Mouse (Mus musculus) fat pad, adult 2 months (tissue): ENCODE data around the gene Tnfrsf8.

ENCODE experiments used
- DNase-seq: peaks from one replicate; pipeline ENCODE4 v3.0.0-alpha.2; 2011; ENCODE audit warnings: low read depth, low spot score; ENCODE audit errors: extremely low read depth

Gene Tnfrsf8

DNA sequence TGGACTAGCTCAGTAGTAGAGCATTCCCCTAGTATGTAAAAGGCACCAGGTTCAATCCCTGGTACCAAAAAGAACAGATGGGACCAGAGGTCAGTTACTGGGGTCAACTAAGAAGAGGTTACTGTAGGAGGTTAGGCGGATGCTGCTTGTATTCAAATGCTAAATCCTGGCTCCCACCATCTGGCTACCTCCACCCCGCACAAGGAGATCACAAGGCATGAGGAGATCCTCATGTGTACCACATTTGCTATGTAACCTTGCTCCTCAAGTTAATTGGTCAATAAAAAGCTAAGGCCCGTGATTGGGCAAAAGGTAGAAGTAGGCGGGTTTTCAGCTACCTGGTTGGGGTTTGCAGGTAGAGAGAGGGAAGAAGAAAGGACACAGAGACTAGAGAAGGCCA, 43.3 kb downstream of the Tnfrsf8 start:
- no peak for DNase-seq

- DNase-seq = no peak
These were observed 44.8 kb downstream of the Tnfrsf8 start for GRCm38 (mm10) chr4:145270136-145270535.

- no peak for DNase-seq
These were observed 47.3 kb downstream of the Tnfrsf8 start for GRCm38 (mm10) chr4:145267631-145268110.

- DNase-seq = no peak
These were observed 48.5 kb downstream of the Tnfrsf8 start for GRCm38 (mm10) chr4:145266505-145266904.

- DNase-seq = no peak
These were observed 50.2 kb downstream of the Tnfrsf8 start for GRCm38 (mm10) chr4:145264761-145265160.

GRCm38 (mm10) chr4:145263583-145263982, 51.4 kb downstream of the Tnfrsf8 start:
- DNase-seq = no peak

DNA sequence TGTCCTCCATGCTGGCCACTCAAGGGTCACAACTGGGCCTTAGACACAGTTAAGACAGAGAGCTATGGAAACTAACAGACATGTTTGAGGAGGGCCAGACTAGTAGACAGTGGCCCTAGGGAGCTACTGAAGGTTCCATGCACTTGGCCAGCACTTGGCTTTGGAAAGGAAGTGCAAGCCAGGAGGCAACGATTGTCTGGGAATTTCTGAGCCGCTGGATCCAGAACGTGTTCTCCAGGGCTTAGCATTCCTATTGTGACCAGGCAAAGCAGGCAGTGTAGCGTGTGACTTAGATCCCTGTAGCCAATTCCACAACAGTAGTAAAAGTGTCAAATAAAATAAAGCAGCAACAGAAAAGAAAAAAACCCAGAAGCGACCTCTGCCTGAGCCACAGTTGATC, 54.2 kb downstream of the Tnfrsf8 start:
- DNase-seq = no peak

DNA sequence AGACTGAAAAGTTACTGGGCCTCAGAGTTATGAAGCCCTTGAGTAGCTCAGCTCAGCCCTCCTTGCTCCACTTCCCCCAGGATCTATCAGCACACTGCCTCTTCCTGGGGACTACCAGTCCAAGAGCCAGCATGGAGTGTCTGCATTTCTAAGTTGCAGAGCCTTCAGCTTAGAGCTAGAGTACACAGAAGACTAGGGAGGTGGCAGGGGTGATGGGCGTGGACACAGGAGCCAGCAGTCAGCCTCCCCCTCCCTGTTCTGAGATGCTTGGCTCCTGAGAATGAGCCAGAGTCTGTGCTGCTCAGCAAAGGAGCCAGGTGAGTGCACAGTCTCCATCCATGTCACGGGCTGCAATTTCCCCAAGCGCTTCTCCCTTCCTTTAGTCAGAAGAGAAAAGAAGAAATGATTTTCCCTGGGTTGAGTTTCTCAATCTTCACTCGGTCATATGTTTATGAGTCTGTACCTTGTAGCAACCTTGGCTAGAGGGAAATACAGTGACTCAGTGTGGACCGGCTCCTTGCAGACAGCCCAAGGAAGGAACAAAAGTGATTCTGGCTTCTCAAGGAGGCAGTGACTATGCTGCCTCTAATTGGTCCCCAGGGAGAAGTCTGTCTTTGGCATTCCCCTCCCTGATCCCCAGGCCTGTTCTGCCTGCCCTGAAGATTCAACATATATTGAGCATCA, 57.1 kb downstream of the Tnfrsf8 start:
- DNase-seq = no peak

- no peak for DNase-seq
These were observed 58.8 kb downstream of the Tnfrsf8 start for GRCm38 (mm10) chr4:145256144-145256543.

GRCm38 (mm10) chr4:145254418-145254817, 60.5 kb downstream of the Tnfrsf8 start:
- no peak for DNase-seq

DNA sequence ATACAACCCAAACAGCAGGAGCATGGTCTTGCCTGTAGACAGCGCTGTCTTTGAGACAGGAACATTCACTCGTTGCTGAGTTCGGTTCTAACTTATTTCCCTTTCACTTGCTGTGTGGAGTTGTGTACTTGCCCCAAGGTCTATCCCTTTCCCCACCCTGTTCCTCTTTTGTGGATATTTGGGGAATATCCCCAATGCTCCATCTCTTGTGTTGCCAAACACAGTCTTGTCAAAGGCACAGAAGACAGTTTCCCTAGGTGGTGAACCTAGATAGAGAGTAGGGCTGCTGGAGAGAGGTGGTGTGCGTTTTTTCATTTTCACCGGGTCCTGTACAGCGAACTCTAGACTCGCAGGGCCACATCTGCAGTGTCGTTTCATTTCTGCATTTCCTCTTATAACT, 62.4 kb downstream of the Tnfrsf8 start:
- DNase-seq = no peak

- DNase-seq = no peak
These were observed 63.4 kb downstream of the Tnfrsf8 start for GRCm38 (mm10) chr4:145251546-145251945.

GRCm38 (mm10) chr4:145250002-145250401, 65.0 kb downstream of the Tnfrsf8 start:
- DNase-seq = no peak

DNA sequence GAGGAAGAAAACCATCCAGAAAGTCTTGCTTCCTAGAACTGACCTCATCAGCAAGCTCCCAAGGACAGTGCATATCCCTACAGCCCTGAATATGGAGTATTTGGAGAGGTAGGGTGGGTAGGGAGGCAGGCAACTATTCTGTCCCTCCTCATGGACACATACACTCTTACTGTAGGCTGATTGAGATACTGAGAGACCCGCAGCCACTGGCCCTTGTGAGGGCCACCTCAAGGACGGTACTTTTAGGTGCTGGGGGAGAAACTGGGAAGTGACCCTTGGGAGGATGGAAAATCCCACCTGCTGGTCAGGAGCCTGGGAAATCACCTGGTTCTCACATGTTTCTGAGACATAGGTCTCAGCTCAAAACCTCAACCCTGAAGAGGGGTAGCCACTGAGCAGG, 67.4 kb downstream of the Tnfrsf8 start:
- DNase-seq = no peak

- DNase-seq = no peak
These were observed 68.6 kb downstream of the Tnfrsf8 start, which contains the start of gene Tnfrsf1b for GRCm38 (mm10) chr4:145246173-145247011. Gene Tnfrsf1b (minus strand): TSS chr4:145246870.

GRCm38 (mm10) chr4:145245581-145245980, 69.4 kb downstream of the Tnfrsf8 start:
- DNase-seq = no peak

GRCm38 (mm10) chr4:145244676-145245075, 70.3 kb downstream of the Tnfrsf8 start:
- no peak for DNase-seq

DNA sequence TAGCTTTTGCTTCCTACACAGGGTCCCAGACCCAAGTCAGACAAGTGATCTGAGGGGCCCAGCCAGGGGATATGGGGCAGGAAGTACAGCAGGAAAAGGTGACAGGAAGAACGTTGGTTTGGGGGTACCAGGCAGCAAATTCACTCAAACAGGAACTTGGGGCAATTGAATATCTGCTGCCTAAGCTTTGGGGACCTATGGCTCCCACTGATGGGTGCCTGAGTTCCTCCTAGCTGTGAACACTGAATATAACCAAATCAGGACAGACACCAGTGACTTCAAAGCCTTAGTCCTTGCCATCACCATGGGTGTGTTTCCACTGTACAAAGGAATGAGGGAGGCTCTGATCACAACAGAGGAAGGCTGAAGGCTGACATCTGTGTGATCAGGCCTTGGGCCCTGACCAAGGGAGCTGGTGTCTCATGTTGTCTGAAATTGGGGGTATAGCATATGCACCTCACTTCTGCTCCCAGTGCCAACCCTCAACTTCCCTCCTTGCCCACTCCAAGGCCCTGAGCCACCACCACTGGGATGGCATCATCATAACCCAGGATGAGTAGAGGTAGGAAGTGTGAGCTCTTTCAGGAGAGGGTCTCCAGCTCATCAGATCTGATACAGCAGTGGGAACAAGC, 72.1 kb downstream of the Tnfrsf8 start:
- DNase-seq = no peak

- DNase-seq = no peak
These were observed 74.2 kb downstream of the Tnfrsf8 start for GRCm38 (mm10) chr4:145240723-145241231.

DNA sequence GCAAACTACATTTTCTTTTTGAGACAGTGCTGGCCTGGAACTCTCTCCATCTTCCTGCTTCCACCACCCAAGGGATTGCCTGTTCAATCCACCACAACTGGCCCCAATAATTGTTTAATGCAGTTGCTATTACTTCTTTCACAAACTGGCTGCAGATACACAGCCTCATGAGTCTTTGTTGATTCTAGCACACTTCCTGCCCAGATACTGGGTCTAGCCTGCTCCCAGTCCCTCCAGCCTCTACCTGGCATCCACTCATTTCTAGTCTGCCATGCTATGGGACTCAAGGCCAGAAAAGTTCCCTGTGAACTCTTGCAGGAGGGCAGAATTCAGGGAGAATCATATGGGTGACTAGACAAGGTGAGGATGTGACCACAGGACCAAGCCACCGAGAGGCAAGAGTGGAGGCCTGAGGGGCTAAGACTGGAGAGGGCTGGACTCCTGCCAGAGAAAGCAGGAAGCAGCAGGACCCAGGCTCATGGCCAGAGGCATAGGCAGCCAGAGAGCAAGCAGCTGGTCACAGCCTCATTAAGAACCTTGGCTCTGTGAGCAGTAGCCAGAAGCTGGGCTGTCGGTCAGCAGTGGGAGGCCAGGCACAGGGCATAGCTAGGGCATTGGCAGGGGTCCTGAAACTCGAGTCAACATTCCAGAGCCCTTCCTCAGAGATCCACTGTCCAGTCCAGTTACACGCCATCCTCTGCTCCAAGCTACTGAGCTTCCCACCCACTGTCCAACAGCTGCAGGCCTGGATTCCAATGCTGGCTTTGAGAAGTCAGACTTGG, 75.7 kb downstream of the Tnfrsf8 start:
- no peak for DNase-seq

DNA sequence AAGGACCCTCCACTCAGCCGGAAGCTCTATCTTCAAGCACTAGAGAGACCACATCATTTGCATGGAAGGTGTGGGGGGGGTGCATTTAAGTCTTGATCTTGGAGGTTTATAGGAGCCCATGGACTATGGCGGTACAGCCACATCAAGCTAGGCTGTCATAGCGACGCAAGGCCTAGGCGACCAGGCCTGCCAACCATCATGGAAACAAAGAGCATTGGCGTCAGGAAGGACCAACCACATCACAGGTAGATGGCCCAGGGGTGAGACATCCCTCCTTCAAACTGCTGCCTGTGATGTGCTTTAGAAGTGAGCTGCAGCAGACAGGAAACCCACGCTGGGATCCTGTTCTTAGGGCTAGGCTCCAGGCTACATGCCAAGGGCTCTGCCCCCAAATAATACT, 78.9 kb downstream of the Tnfrsf8 start:
- no peak for DNase-seq
